Mouse (Mus musculus): ENCODE data around the gene Rab24. TPM values are rescaled to one million over a fixed set of nuclear protein-coding genes. Genes with fewer than 3 reads are reported as not detected.
A peak's percentile ranks its signal among the peaks of the same experiment; 100 is the strongest.

Rab24 gene
- total RNA-seq (2012; rRNA removed) (68.0 and 72.5 TPM in 2 replicates), total RNA-seq (2014; rRNA removed) (44.5 and 45.3 TPM in 2 replicates), polyA plus RNA-seq (2012; ENCODE audit: insufficient read length, low read depth) (41.7 and 56.6 TPM in 2 replicates)

GRCm38 (mm10) chr13:55321434-55322129 is at the start of gene Rab24:
TSS of gene Rab24 (minus strand) at chr13:55321946.
- dilution Hi-C loops (cut with MboI; ENCODE audit: extremely low pct_ligation_motif_present, extremely low pct_unique_long_range_greater_than_20kb, low sequenced_read_pairs) = no loop called here

GRCm38 (mm10) chr13:55371007-55371681 is 49.4 kb upstream of the Rab24 start:
- dilution Hi-C loops (cut with MboI; ENCODE audit: extremely low pct_ligation_motif_present, extremely low pct_unique_long_range_greater_than_20kb, low sequenced_read_pairs) = no loop called here
- no peak overlapping the region for H3K4me3 ChIP-seq (replicated peaks in 1 of 3; ENCODE audit: low read depth in 2 of 3, low read length in 2 of 3, poor library complexity in 1 of 3)

More at GRCm38 (mm10) chr13:55321434-55322129, at the start of gene Rab24:
- peak within 1 kb of the TSS; percentile 90 to 99 (median 96) for H3K4me3 ChIP-seq (replicated peaks in 1 of 3; ENCODE audit: low read depth in 2 of 3, low read length in 2 of 3, poor library complexity in 1 of 3)
- H3K79me2 ChIP-seq (replicated peaks; ENCODE audit: control insufficient read depth, extremely low read depth, insufficient read depth, poor library complexity, severe bottlenecking) = peaks cover 36% of the 10 kb centered on the region
- peak; percentile 82 for DNase-seq (ENCODE audit: extremely low read depth)
- peaks cover 36 to 62% of the 10 kb centered on the region in 2 experiments for H3K36me3 ChIP-seq (replicated peaks in 1 of 2; ENCODE audit: control insufficient read depth in 1 of 2, insufficient read depth in 1 of 2, low read length in 1 of 2)
- H3K27me3 ChIP-seq (replicated peaks) = no peaks in the 10 kb centered on the region
- H3K4me2 ChIP-seq (ENCODE audit: insufficient read depth, low read depth, poor library complexity, severe bottlenecking) = peak within 1 kb of the TSS; percentile 94
- in situ Hi-C loops (cut with MboI; ENCODE audit: low pct_ligation_motif_present, low pct_unique_long_range_greater_than_20kb, low sequenced_read_pairs) = no loop called here
- H3K9ac ChIP-seq (ENCODE audit: insufficient read depth, low read depth) = peak within 1 kb of the TSS; percentile 96
- TF ChIP-seq RCOR1 (conservative IDR thresholded peaks at IDR 0.05; ENCODE audit: low read depth, low read length) (no peak), ELF1 (IDR thresholded peaks at IDR 0.05; ENCODE audit: low read depth, low read length) (peak; percentile 78), MAZ (IDR thresholded peaks at IDR 0.05; ENCODE audit: low read depth, low read length) (no peak), MXI1 (IDR thresholded peaks at IDR 0.05; ENCODE audit: low read depth, low read length) (peak; percentile 79), NRF1 (IDR thresholded peaks at IDR 0.05; ENCODE audit: low read depth, low read length) (0 out of 2 replicates have a peak, but pooled peaks have one; percentile 27), POLR2AphosphoS2 (IDR thresholded peaks at IDR 0.05; ENCODE audit: low read depth, low read length) (peak; percentile 75; the same call in 1 of the 2 replicates), IRF4 (IDR thresholded peaks at IDR 0.05; ENCODE audit: low read depth, low read length) (peak; percentile 30; the same call in 1 of the 2 replicates), ZNF384 (IDR thresholded peaks at IDR 0.05; ENCODE audit: low read depth, low read length) (no peak), USF2 (conservative IDR thresholded peaks at IDR 0.05; ENCODE audit: low read depth, low read length) (peak; percentile 94), POLR2A (IDR thresholded peaks at IDR 0.05; ENCODE audit: low read depth, low read length) (peak; percentile 86), E2F4 (IDR thresholded peaks at IDR 0.05; ENCODE audit: insufficient replicate concordance, low read depth, low read length) (no peak), SIN3A (IDR thresholded peaks at IDR 0.05; ENCODE audit: low read length) (peak; percentile 61), MYC (IDR thresholded peaks at IDR 0.05; ENCODE audit: low read depth, low read length) (no peak), KAT2A (IDR thresholded peaks at IDR 0.05; ENCODE audit: insufficient replicate concordance, low read length) (peak; percentile 64; the same call in 1 of the 2 replicates), MAFK (IDR thresholded peaks at IDR 0.05; ENCODE audit: insufficient replicate concordance, low read length) (no peak), ZKSCAN1 (IDR thresholded peaks at IDR 0.05; ENCODE audit: borderline replicate concordance, low read depth, low read length) (no peak), CTCF (conservative IDR thresholded peaks at IDR 0.05 in 1 of 2, IDR thresholded peaks at IDR 0.05 in 1 of 2; ENCODE audit: low read depth in 2 of 2, low read length in 2 of 2) (no peak), MAX (IDR thresholded peaks at IDR 0.05; ENCODE audit: low read length) (peak; percentile 96), PAX5 (IDR thresholded peaks at IDR 0.05; ENCODE audit: low read length) (no peak), TCF12 (IDR thresholded peaks at IDR 0.05; ENCODE audit: low read depth, low read length) (peak; percentile 92), JUND (conservative IDR thresholded peaks at IDR 0.05; ENCODE audit: low read depth, low read length) (no peak), ZC3H11A (IDR thresholded peaks at IDR 0.05; ENCODE audit: low read depth, low read length) (no peak), USF1 (IDR thresholded peaks at IDR 0.05; ENCODE audit: low read depth, low read length) (peak; percentile 96), UBTF (IDR thresholded peaks at IDR 0.05; ENCODE audit: low read depth, low read length) (no peak), HCFC1 (IDR thresholded peaks at IDR 0.05; ENCODE audit: low read depth, low read length) (peak; percentile 84), ETS1 (conservative IDR thresholded peaks at IDR 0.05; ENCODE audit: low read depth, low read length) (no peak; the same call in 1 of the 2 replicates), ZMIZ1 (IDR thresholded peaks at IDR 0.05; ENCODE audit: low read depth, low read length) (peak; percentile 90; the same call in 1 of the 2 replicates), SMC3 (IDR thresholded peaks at IDR 0.05; ENCODE audit: low read depth, low read length) (no peak), CHD1 (IDR thresholded peaks at IDR 0.05; ENCODE audit: low read depth, low read length) (no peak), RAD21 (IDR thresholded peaks at IDR 0.05; ENCODE audit: low read depth, low read length) (no peak), TBP (conservative IDR thresholded peaks at IDR 0.05; ENCODE audit: low read depth, low read length) (peak; percentile 72), CHD2 (IDR thresholded peaks at IDR 0.05; ENCODE audit: low read length) (no peak), NELFE (IDR thresholded peaks at IDR 0.05; ENCODE audit: low read depth, low read length) (peak; percentile 89), GABPA (IDR thresholded peaks at IDR 0.05; ENCODE audit: insufficient replicate concordance, low read depth, low read length) (no peak), MEF2A (IDR thresholded peaks at IDR 0.05; ENCODE audit: borderline replicate concordance, low read depth, low read length) (0 out of 2 replicates have a peak, but pooled peaks have one; percentile 11), JUN (IDR thresholded peaks at IDR 0.05; ENCODE audit: insufficient read depth, low read depth, low read length) (no peak), EP300 (IDR thresholded peaks at IDR 0.05; ENCODE audit: low read length) (no peak), BHLHE40 (IDR thresholded peaks at IDR 0.05; ENCODE audit: low read depth, low read length) (peak; percentile 92)
- peaks cover 6 to 53% of the 10 kb centered on the region in 2 experiments; a peak in 3 of 4 replicates for H3K4me1 ChIP-seq (ENCODE audit: control insufficient read depth in 1 of 2, insufficient read depth in 2 of 2)
- H3K27ac ChIP-seq (ENCODE audit: insufficient read depth, low read depth) = 0 out of 2 replicates have a peak within 1 kb of the TSS, but pooled peaks have one; percentile 5
- no peaks in the 10 kb centered on the region for H3K9me3 ChIP-seq (replicated peaks; ENCODE audit: low read length)

More at GRCm38 (mm10) chr13:55371007-55371681, 49.4 kb upstream of the Rab24 start:
- peaks cover 0 to 5% of the 10 kb centered on the region in 2 experiments for H3K36me3 ChIP-seq (replicated peaks in 1 of 2; ENCODE audit: control insufficient read depth in 1 of 2, insufficient read depth in 1 of 2, low read length in 1 of 2)
- H3K9me3 ChIP-seq (replicated peaks; ENCODE audit: low read length) = no peaks in the 10 kb centered on the region
- peaks cover 22 to 61% of the 10 kb centered on the region in 2 experiments for H3K4me1 ChIP-seq (ENCODE audit: control insufficient read depth in 1 of 2, insufficient read depth in 2 of 2)
- H3K27ac ChIP-seq (ENCODE audit: insufficient read depth, low read depth) = no peak overlapping the region
- DNase-seq (ENCODE audit: extremely low read depth) = no peak
- in situ Hi-C loops (cut with MboI; ENCODE audit: low pct_ligation_motif_present, low pct_unique_long_range_greater_than_20kb, low sequenced_read_pairs) = no loop called here
- no peak for TF ChIP-seq MYC (IDR thresholded peaks at IDR 0.05; ENCODE audit: low read depth, low read length)
- TF ChIP-seq EP300 (IDR thresholded peaks at IDR 0.05; ENCODE audit: low read length) = no peak
- TF ChIP-seq CTCF (conservative IDR thresholded peaks at IDR 0.05 in 1 of 2, IDR thresholded peaks at IDR 0.05 in 1 of 2; ENCODE audit: low read depth in 2 of 2, low read length in 2 of 2) = no peak
- no peaks in the 10 kb centered on the region for H3K27me3 ChIP-seq (replicated peaks)
- H3K4me2 ChIP-seq (ENCODE audit: insufficient read depth, low read depth, poor library complexity, severe bottlenecking) = no peak overlapping the region
- no peak overlapping the region for H3K9ac ChIP-seq (ENCODE audit: insufficient read depth, low read depth)
- H3K79me2 ChIP-seq (replicated peaks; ENCODE audit: control insufficient read depth, extremely low read depth, insufficient read depth, poor library complexity, severe bottlenecking) = no peaks in the 10 kb centered on the region
